In genomic region chr3:59181134-59181533, GRCm38 (mm10) we compare ENCODE assay signal across 23 mouse cellular contexts. TPM values are rescaled to one million over a fixed set of nuclear protein-coding genes. Genes with fewer than 3 reads are reported as not detected.
DNase-seq lines count a peak whose midpoint lies in the region; ATAC-seq and TF ChIP-seq lines count a peak whose summit lies in the region.
"Had no signal": no experiment of that assay in that cellular context is flagged by ENCODE, and none has a peak within 500 bp of the region (broad histone marks: within the 10 kb centered on the region; RNA-seq: fewer than 3 reads in every experiment).

No protein-coding gene starts in this region.

- H3K9ac ChIP-seq in liver, postnatal 0 days (replicated peaks) = no peak overlapping the region
- H3K9ac ChIP-seq: embryonic facial prominence, embryonic 13.5 days; limb, embryonic 13.5 days; liver, embryonic 14.5 days; midbrain, embryonic 12.5 days had no signal

- H3K9me3 ChIP-seq in liver, postnatal 0 days (ENCODE audit: low read length) = no peaks in the 10 kb centered on the region
- H3K9me3 ChIP-seq: embryonic facial prominence, embryonic 13.5 days; limb, embryonic 13.5 days; midbrain, embryonic 12.5 days had no signal

- WGBS in liver, postnatal 0 days (ENCODE audit: insufficient replicate concordance) = 62% methylated on average over 5 of the region's 5 CpGs

- peaks cover 7% of the 10 kb centered on the region; the same call in 1 of the 2 replicates for H3K4me1 ChIP-seq in liver, postnatal 0 days (ENCODE audit: insufficient read depth)
- H3K4me1 ChIP-seq: embryonic facial prominence, embryonic 13.5 days; limb, embryonic 13.5 days had no signal

- H3K4me2 ChIP-seq in liver, postnatal 0 days (ENCODE audit: low read depth, low read length) = no peak overlapping the region
- H3K4me2 ChIP-seq: embryonic facial prominence, embryonic 13.5 days; heart, embryonic 11.5 days; limb, embryonic 13.5 days; midbrain, embryonic 12.5 days had no signal

- H3K4me3 ChIP-seq in liver, postnatal 0 days (ENCODE audit: low read depth, low read length) = no peak overlapping the region
- H3K4me3 ChIP-seq: embryonic facial prominence, embryonic 13.5 days; limb, embryonic 13.5 days; midbrain, embryonic 12.5 days had no signal

- ATAC-seq in frontal cortex, adult (ENCODE audit: low TSS enrichment) = peak; percentile 59; the same call in 1 of the 2 replicates
- no peak for ATAC-seq in liver, postnatal 0 days
- ATAC-seq: forebrain, embryonic 16.5 days; inflammation-experienced regulatory T-cells, adult 6 months had no signal

- no peaks in the 10 kb centered on the region for H3K36me3 ChIP-seq in liver, postnatal 0 days (replicated peaks; ENCODE audit: insufficient read depth, low read length)
- H3K36me3 ChIP-seq: embryonic facial prominence, embryonic 13.5 days; limb, embryonic 13.5 days; midbrain, embryonic 12.5 days had no signal

- no peak for DNase-seq in frontal cortex, postnatal 10 days (ENCODE audit: low spot score in 2 of 2)
- DNase-seq in liver, postnatal 0 days = no peak
- DNase-seq in liver (no peak), ES-CJ7 (ENCODE audit: low read depth, low spot score) (peak; percentile 30), ZHBTc4 (ENCODE audit: low read depth, low spot score) (peak; percentile 40)
- no peak for DNase-seq in T-cell, adult 2 months (ENCODE audit: low spot score)
- DNase-seq in right cerebral cortex, postnatal 4 days = no peak
- DNase-seq: adrenal gland, adult 2 months; heart, postnatal 10 days; kidney, adult 9 months; right cerebral cortex, adult 18-20 months; thymus, postnatal 25 days had no signal

- H3K27me3 ChIP-seq in liver, postnatal 0 days (ENCODE audit: insufficient read depth, low read length) = no peaks in the 10 kb centered on the region
- H3K27me3 ChIP-seq: embryonic facial prominence, embryonic 13.5 days; limb, embryonic 13.5 days; midbrain, embryonic 12.5 days had no signal

- no peak for TF ChIP-seq EP300 in liver, postnatal 0 days (IDR thresholded peaks at IDR 0.05; ENCODE audit: low read depth)

- TF ChIP-seq CTCF in liver, postnatal 0 days (IDR thresholded peaks at IDR 0.05; ENCODE audit: low read depth) = 0 out of 2 replicates have a peak, but pooled peaks have one; percentile 12

- no peak overlapping the region for H3K27ac ChIP-seq in liver, postnatal 0 days (ENCODE audit: low read depth)
- H3K27ac ChIP-seq: embryonic facial prominence, embryonic 13.5 days; limb, embryonic 13.5 days; liver, embryonic 14.5 days; midbrain, embryonic 12.5 days had no signal

RNA-seq across cellular contexts. Expression of gene Gpr87, which starts 13.8 kb away (rescaled TPM):
- polyA plus RNA-seq in liver, postnatal 0 days (2015; fragmentation: Nextera tagmentation; extraction: Ambion mirVana) = not detected in 2 replicates
- polyA plus RNA-seq: adrenal gland, adult 2 months; forebrain, embryonic 16.5 days; heart, embryonic 11.5 days; hindbrain, embryonic 11.5 days; inflammation-experienced regulatory T-cells, adult 6 months; liver, embryonic 14.5 days; neural tube, embryonic 11.5 days; small intestine, adult 2 months had no signal

RNA-seq across cellular contexts. Expression of gene P2ry14, which starts 27.7 kb away (rescaled TPM):
- polyA plus RNA-seq in liver, postnatal 0 days (2015; fragmentation: Nextera tagmentation; extraction: Ambion mirVana) = 7.3 and 9.4 TPM in 2 replicates

RNA-seq across cellular contexts. Expression of gene P2ry13, which starts 29.5 kb away (rescaled TPM):
- 4.4 and 4.6 TPM in 2 replicates for polyA plus RNA-seq in liver, postnatal 0 days (2015; fragmentation: Nextera tagmentation; extraction: Ambion mirVana)

Comparison
In these comparisons a context has a peak if more than half of its experiments do, and no peak if none do; other contexts are left out.
1. DNase-seq: peak in ES-CJ7 (single experiment) and ZHBTc4 (single experiment); none in frontal cortex, postnatal 10 days (0 of 2), liver, postnatal 0 days (single experiment), liver (single experiment), T-cell, adult 2 months (single experiment) and right cerebral cortex, postnatal 4 days (single experiment).